Mouse (Mus musculus): Measurements from ENCODE around the gene Hamp2.

- no peak for TF ChIP-seq CTCF (IDR thresholded peaks at IDR 0.05; ENCODE audit: low read depth)
- TF ChIP-seq EP300 (IDR thresholded peaks at IDR 0.05; ENCODE audit: low read depth): no peak
These were observed 39.9 kb upstream of the Hamp2 start for GRCm38 (mm10) chr7:30964366-30964765.
